Mouse (Mus musculus): ENCODE results near the gene Tle6.

DNA sequence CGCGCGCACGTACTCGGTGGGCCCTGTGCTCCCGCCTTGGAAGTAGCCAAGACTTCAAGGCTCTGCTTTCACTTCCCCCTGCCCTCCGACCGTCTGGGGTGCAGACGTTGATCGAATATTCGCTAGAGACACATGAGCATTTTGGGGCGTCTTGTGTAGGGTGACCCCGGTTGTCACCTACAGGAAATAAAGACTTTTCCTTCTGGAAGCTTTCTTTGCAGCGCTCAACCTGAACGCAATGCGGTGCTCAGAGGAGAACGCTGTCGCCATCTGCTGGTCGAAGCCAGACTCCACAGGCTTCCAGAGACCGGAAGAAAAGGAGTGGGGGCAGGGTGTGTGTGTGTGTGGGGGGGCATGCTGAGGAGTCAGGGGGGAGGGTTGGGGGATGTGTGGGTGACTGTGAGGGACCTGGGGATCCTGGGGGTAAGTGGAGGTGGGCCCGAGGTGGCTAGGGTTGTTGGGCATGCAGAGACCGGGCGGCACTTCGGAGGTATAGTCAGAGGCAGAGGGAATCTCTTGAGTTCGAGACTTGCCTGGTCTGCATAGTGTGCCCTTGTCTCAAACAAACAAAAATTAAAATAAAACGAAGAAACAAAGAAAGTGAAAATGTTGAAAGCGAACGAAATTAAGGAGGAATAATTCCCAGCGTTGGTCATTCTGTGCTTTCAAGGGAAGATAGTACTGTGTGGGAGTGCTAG, 4.2 kb upstream of the Tle6 start:
- TF ChIP-seq CTCF (IDR thresholded peaks at IDR 0.05 in 2 of 3, conservative IDR thresholded peaks at IDR 0.05 in 1 of 3; ENCODE audit: control insufficient read depth in 1 of 3, insufficient read depth in 1 of 3, low read depth in 2 of 3, low read length in 3 of 3, poor library complexity in 1 of 3, severe bottlenecking in 1 of 3) (peak; percentile 73 to 96 (median 85)), MAFK (IDR thresholded peaks at IDR 0.05; ENCODE audit: borderline replicate concordance, low read depth, low read length) (no peak), E2F4 (IDR thresholded peaks at IDR 0.05; ENCODE audit: borderline replicate concordance, low read depth, low read length) (no peak), CHD2 (IDR thresholded peaks at IDR 0.05; ENCODE audit: low read length) (peak; percentile 75), HCFC1 (IDR thresholded peaks at IDR 0.05; ENCODE audit: low read depth, low read length) (peak; percentile 78), GATA1 (IDR thresholded peaks at IDR 0.05; ENCODE audit: low read depth, low read length) (no peak), POLR2A (IDR thresholded peaks at IDR 0.05; ENCODE audit: control insufficient read depth in 1 of 2, insufficient read depth in 1 of 2, low read depth in 1 of 2, low read length in 2 of 2, poor library complexity in 1 of 2) (peak; percentile 75 to 83), ZMIZ1 (IDR thresholded peaks at IDR 0.05; ENCODE audit: low read depth, low read length) (0 out of 2 replicates have a peak, but pooled peaks have one; percentile 34), POLR2AphosphoS5 (IDR thresholded peaks at IDR 0.05; ENCODE audit: borderline replicate concordance, low read depth, low read length) (no peak), USF1 (IDR thresholded peaks at IDR 0.05; ENCODE audit: low read depth, low read length) (no peak; the same call in 1 of the 2 replicates), CHD1 (IDR thresholded peaks at IDR 0.05; ENCODE audit: low read depth, low read length) (peak; percentile 83; the same call in 1 of the 2 replicates), JUND (IDR thresholded peaks at IDR 0.05; ENCODE audit: low read depth, low read length) (0 out of 2 replicates have a peak, but pooled peaks have one; percentile 6)
